Mouse (Mus musculus) heart, adult 2 months (tissue): ENCODE data around the gene Tfpi. TPM values are rescaled to one million over a fixed set of nuclear protein-coding genes. Genes with fewer than 3 reads are reported as not detected.
A peak's percentile ranks its signal among the peaks of the same experiment; 100 is the strongest.
"Not testable (repeated sequence)": the region's sequence is repeated elsewhere in the genome, so short reads cannot be mapped to it uniquely, and the experiment has no call there.

ENCODE experiments used
- DNase-seq, 2 experiments: peaks; one replicate each; pipeline ENCODE4 v3.0.0; 2021
- H3K27ac ChIP-seq: fragments of 200-600 bp; 2 replicates; pipeline ENCODE4 v1.8.1; 2022
- H3K27me3 ChIP-seq: fragments of 200-500 bp; 2 replicates; pipeline ENCODE4 v1.6.1; 2012; ENCODE audit warnings: mild to moderate bottlenecking, low read length, inconsistent platforms, mixed read lengths; ENCODE audit not compliant: control insufficient read depth, insufficient read depth
- H3K36me3 ChIP-seq: fragments of 200-500 bp; 2 replicates; pipeline ENCODE4 v1.6.1; 2012; ENCODE audit warnings: low read length, inconsistent platforms; ENCODE audit not compliant: control insufficient read depth, insufficient read depth
- H3K4me1 ChIP-seq: fragments of 200-500 bp; 2 replicates; pipeline ENCODE4 v1.6.1; 2011; ENCODE audit warnings: low read length; ENCODE audit not compliant: control insufficient read depth, insufficient read depth
- H3K4me3 ChIP-seq: fragments of 200-600 bp; 2 replicates; pipeline ENCODE4 v1.8.1; 2022
- H3K79me2 ChIP-seq: fragments of 200-500 bp; replicated peaks from 2 replicates; pipeline ENCODE4 v1.6.1; 2012; ENCODE audit warnings: mild to moderate bottlenecking, inconsistent platforms, low read length, moderate library complexity, mixed read lengths; ENCODE audit not compliant: control insufficient read depth, insufficient read depth
- H3K9ac ChIP-seq: fragments of 200-500 bp; 2 replicates; pipeline ENCODE4 v1.6.1; 2012; ENCODE audit warnings: low read depth, mild to moderate bottlenecking, control low read depth, inconsistent platforms, low read length, mixed read lengths
- CTCF ChIP-seq: fragments of 200-600 bp; IDR thresholded peaks from 2 replicates; pipeline ENCODE4 v1.8.1; 2022; ENCODE audit warnings: antibody characterized with exemption, mild to moderate bottlenecking, moderate library complexity
- EP300 ChIP-seq: fragments of 200-500 bp; IDR thresholded peaks from 2 replicates; pipeline ENCODE4 v1.6.1; 2011; ENCODE audit warnings: low read depth, low read length, control low read depth; ENCODE audit not compliant: insufficient read depth
- POLR2A ChIP-seq: fragments of 200-500 bp; IDR thresholded peaks from 2 replicates; pipeline ENCODE4 v1.6.1; 2011; ENCODE audit warnings: mild to moderate bottlenecking, low read depth, low read length, control low read depth; ENCODE audit not compliant: insufficient read depth
- WGBS: fragments of 180-500 bp; shearing (Covaris S2); methylation state at CpG from one replicate; pipeline ENCODE4 v1.1.7; 2018; 5-methylcytosine and 5-hydroxymethylcytosine counted together
- intact Hi-C: fragments of 180-260 bp; cut with DNase I; formaldehyde crosslinking; loops from one replicate; pipeline ENCODE4 v1.15.1; 2025
- polyA plus RNA-seq: library from polyadenylated mRNA; depleted of rRNA; stranded (reverse); fragments of >200 nt; gene quantifications from 2 replicates; pipeline ENCODE4 v1.2.3, GENCODE M21; 2012
- total RNA-seq, 2 experiments: library from RNA; stranded (reverse); gene quantifications; 2 replicates each; pipeline ENCODE4 v1.2.3; 2021

The Tfpi gene
- total and polyA plus RNA-seq, 3 experiments = 19.9 to 56.9 (median 54.1) TPM

GRCm38 (mm10) chr2:84402713-84403112 lies 73.9 kb downstream of the Tfpi start:
- H3K27me3 ChIP-seq = no peaks in the 10 kb centered on the region
- H3K4me1 ChIP-seq = peaks cover 3% of the 10 kb centered on the region
- no peak for DNase-seq
- H3K36me3 ChIP-seq = peaks cover 6% of the 10 kb centered on the region
- 70% methylated on average over 3 of the region's 3 CpGs for WGBS
- H3K27ac ChIP-seq = no peak overlapping the region
- H3K9ac ChIP-seq = no peak overlapping the region
- no peak overlapping the region for H3K4me3 ChIP-seq
- TF ChIP-seq EP300 = no peak
- TF ChIP-seq CTCF = no peak
- TF ChIP-seq POLR2A = no peak
- H3K79me2 ChIP-seq = no peaks in the 10 kb centered on the region
- intact Hi-C loops = no loop called here

- WGBS = 68% methylated on average over 4 of the region's 4 CpGs
- TF ChIP-seq POLR2A = no peak
- no peak for TF ChIP-seq CTCF
- no peak for TF ChIP-seq EP300
Measured at GRCm38 (mm10) chr2:84396557-84396956, 80.0 kb downstream of the Tfpi start.

GRCm38 (mm10) chr2:84393236-84393635 lies 83.3 kb downstream of the Tfpi start:
- 72% methylated on average over 4 of the region's 4 CpGs for WGBS
- TF ChIP-seq POLR2A (no peak), EP300 (no peak)
- peaks cover 12% of the 10 kb centered on the region for H3K36me3 ChIP-seq
- peaks cover 2% of the 10 kb centered on the region for H3K4me1 ChIP-seq
- H3K9ac ChIP-seq = no peak overlapping the region
- intact Hi-C loops = no loop called here
- no peaks in the 10 kb centered on the region for H3K79me2 ChIP-seq
- H3K27ac ChIP-seq = no peak overlapping the region
- H3K4me3 ChIP-seq = no peak overlapping the region
- H3K27me3 ChIP-seq = no peaks in the 10 kb centered on the region
- DNase-seq = no peak

More at GRCm38 (mm10) chr2:84396557-84396956, 80.0 kb downstream of the Tfpi start:
- H3K36me3 ChIP-seq = peaks cover 12% of the 10 kb centered on the region
- no peaks in the 10 kb centered on the region for H3K79me2 ChIP-seq
- H3K9ac ChIP-seq = no peak overlapping the region
- H3K4me3 ChIP-seq = no peak overlapping the region
- H3K27ac ChIP-seq = no peak overlapping the region
- intact Hi-C loops = no loop called here
- H3K27me3 ChIP-seq = no peaks in the 10 kb centered on the region
- no peak for DNase-seq
- peaks cover 3% of the 10 kb centered on the region for H3K4me1 ChIP-seq

- peaks cover 16% of the 10 kb centered on the region for H3K4me1 ChIP-seq
- no peak overlapping the region for H3K4me3 ChIP-seq
- no peak overlapping the region for H3K9ac ChIP-seq
- no peaks in the 10 kb centered on the region for H3K27me3 ChIP-seq
- H3K36me3 ChIP-seq = peaks cover 19% of the 10 kb centered on the region
- intact Hi-C loops = loop anchor here (5.0 kb wide), 2 partner anchors 137 to 367 kb away; no protein-coding TSS in a partner anchor
- TF ChIP-seq CTCF = no peak
- no peak for TF ChIP-seq POLR2A
- no peak for TF ChIP-seq EP300
- H3K79me2 ChIP-seq = no peaks in the 10 kb centered on the region
- DNase-seq = no peak
- H3K27ac ChIP-seq = no peak overlapping the region
Measured at GRCm38 (mm10) chr2:84389075-84389474, 87.5 kb downstream of the Tfpi start.

GRCm38 (mm10) chr2:84388537-84388936 lies 88.0 kb downstream of the Tfpi start:
- not testable (repeated sequence) for H3K4me3 ChIP-seq, H3K9ac ChIP-seq, H3K27ac ChIP-seq, H3K79me2 ChIP-seq, H3K27me3 ChIP-seq, DNase-seq
- peaks cover 18% of the 10 kb centered on the region for H3K4me1 ChIP-seq
- H3K36me3 ChIP-seq = peaks cover 21% of the 10 kb centered on the region
- intact Hi-C loops = loop anchor here (5.0 kb wide), 2 partner anchors 136 to 366 kb away; no protein-coding TSS in a partner anchor
- 58% methylated on average over 14 of the region's 14 CpGs for WGBS

- Histone ChIP-seq H3K27ac (peak overlapping the region; percentile 84), H3K36me3 (peaks cover 22% of the 10 kb centered on the region), H3K4me1 (peaks cover 18% of the 10 kb centered on the region), H3K79me2 (no peaks in the 10 kb centered on the region), H3K27me3 (no peaks in the 10 kb centered on the region), H3K9ac (peak overlapping the region; percentile 23; the same call in 1 of the 2 replicates), H3K4me3 (peak overlapping the region; percentile 33; the same call in 1 of the 2 replicates)
- intact Hi-C loops = loop anchor here (5.0 kb wide), 2 partner anchors 136 to 366 kb away; no protein-coding TSS in a partner anchor
- 23% methylated on average over 7 of the region's 7 CpGs for WGBS
- TF ChIP-seq CTCF (no peak), POLR2A (no peak), EP300 (no peak)
- DNase-seq = peak in 1 of 2 experiments; percentile 38
Measured at GRCm38 (mm10) chr2:84388023-84388416, 88.6 kb downstream of the Tfpi start.
